Mouse (Mus musculus) stomach, embryonic 15.5 days (tissue): ENCODE measurements around the gene Hist1h3a. TPM values are rescaled to one million over a fixed set of nuclear protein-coding genes. Genes with fewer than 3 reads are reported as not detected.
"Not testable (repeated sequence)": the region's sequence is repeated elsewhere in the genome, so short reads cannot be mapped to it uniquely, and the experiment has no call there.

Source experiments
- ATAC-seq: fragments of 200-750 bp; cut with Nextera tagmentation; 2 replicates; pipeline ENCODE4 v1.8.0; 2017; ENCODE audit warnings: low read depth, moderate number of reproducible peaks, moderate TSS enrichment; ENCODE audit not compliant: insufficient read depth, low FRiP score
- H3K27ac ChIP-seq: fragments of 300-500 bp; sonication (generic); 2 replicates; pipeline ENCODE4 v1.5.1; 2015; ENCODE audit warnings: mild to moderate bottlenecking, inconsistent platforms
- H3K27me3 ChIP-seq: fragments of 300-500 bp; sonication (generic); replicated peaks from 2 replicates; pipeline ENCODE4 v1.6.1; 2015; ENCODE audit warnings: inconsistent platforms
- H3K36me3 ChIP-seq: fragments of 300-500 bp; sonication (generic); 2 replicates; pipeline ENCODE4 v1.6.1; 2015; ENCODE audit warnings: inconsistent platforms
- H3K4me1 ChIP-seq: fragments of 300-500 bp; sonication (generic); 2 replicates; pipeline ENCODE4 v1.6.1; 2015; ENCODE audit warnings: inconsistent platforms
- H3K4me2 ChIP-seq: fragments of 300-500 bp; sonication (generic); 2 replicates; pipeline ENCODE4 v1.6.1; 2015; ENCODE audit warnings: mild to moderate bottlenecking, inconsistent platforms
- H3K4me3 ChIP-seq: fragments of 300-500 bp; sonication (generic); replicated peaks from 2 replicates; pipeline ENCODE4 v1.5.1; 2015; ENCODE audit warnings: inconsistent platforms
- H3K9ac ChIP-seq: fragments of 300-500 bp; sonication (generic); 2 replicates; pipeline ENCODE4 v1.6.1; 2015; ENCODE audit warnings: inconsistent platforms
- H3K9me3 ChIP-seq: fragments of 300-500 bp; sonication (generic); 2 replicates; pipeline ENCODE4 v1.6.1; 2016; ENCODE audit warnings: inconsistent platforms
- WGBS: fragments of 180-500 bp; shearing (Covaris S2); methylation state at CpG from one replicate; pipeline ENCODE4 v1.1.7; 2015; 5-methylcytosine and 5-hydroxymethylcytosine counted together
- polyA plus RNA-seq: library from polyadenylated mRNA; unstranded; fragments of >200 nt; fragmentation: Nextera tagmentation; extraction: Ambion mirVana; gene quantifications from 2 replicates; pipeline ENCODE4 v1.2.1, GENCODE M21; 2015

Gene Hist1h3a
- polyA plus RNA-seq, 1 experiment from 2014 or later: 6.9 TPM

GRCm38 (mm10) chr13:23756790-23757189 lies 5.4 kb downstream of the Hist1h3a start, which contains the start of gene Hist1h4b:
Gene Hist1h4b (plus strand): TSS chr13:23757013.
- peak within 1 kb of the TSS; percentile 88 for H3K27ac ChIP-seq
- peak; percentile 81 for ATAC-seq
- 0 out of 2 replicates have a peak within 1 kb of the TSS, but pooled peaks have one; percentile 29 for H3K9ac ChIP-seq
- H3K4me1 ChIP-seq: peaks cover 9% of the 10 kb centered on the region; the same call in 1 of the 2 replicates
- H3K27me3 ChIP-seq: no peaks in the 10 kb centered on the region
- no peaks in the 10 kb centered on the region for H3K36me3 ChIP-seq
- H3K4me2 ChIP-seq: peak within 1 kb of the TSS; percentile 62
- no peaks in the 10 kb centered on the region for H3K9me3 ChIP-seq
- 0% methylated on average over 17 of the region's 22 CpGs for WGBS
- peak within 1 kb of the TSS; percentile 42 for H3K4me3 ChIP-seq

- Histone ChIP-seq H3K4me3 (no peak overlapping the region), H3K4me1 (peaks cover 5% of the 10 kb centered on the region; the same call in 1 of the 2 replicates), H3K27me3 (no peaks in the 10 kb centered on the region), H3K9ac (no peak overlapping the region), H3K9me3 (no peaks in the 10 kb centered on the region), H3K4me2 (no peak overlapping the region), H3K36me3 (no peaks in the 10 kb centered on the region), H3K27ac (no peak overlapping the region)
- ATAC-seq: no peak
Observed at GRCm38 (mm10) chr13:23755000-23755399, 7.2 kb downstream of the Hist1h3a start.

GRCm38 (mm10) chr13:23753314-23754078 lies 8.7 kb downstream of the Hist1h3a start:
- peaks cover 4% of the 10 kb centered on the region; the same call in 1 of the 2 replicates for H3K4me1 ChIP-seq
- peak overlapping the region; percentile 54; the same call in 1 of the 2 replicates for H3K27ac ChIP-seq
- no peak for ATAC-seq
- H3K4me3 ChIP-seq: no peak overlapping the region
- no peak overlapping the region for H3K9ac ChIP-seq
- no peaks in the 10 kb centered on the region for H3K27me3 ChIP-seq
- WGBS: 42% methylated on average over 4 of the region's 4 CpGs
- H3K9me3 ChIP-seq: no peaks in the 10 kb centered on the region
- no peaks in the 10 kb centered on the region for H3K36me3 ChIP-seq
- 0 out of 2 replicates have a peak overlapping the region, but pooled peaks have one; percentile 21 for H3K4me2 ChIP-seq

GRCm38 (mm10) chr13:23752742-23753172 lies 9.4 kb downstream of the Hist1h3a start:
- Histone ChIP-seq H3K9me3 (no peaks in the 10 kb centered on the region), H3K27ac (peak overlapping the region; percentile 60), H3K4me1 (peaks cover 8% of the 10 kb centered on the region; the same call in 1 of the 2 replicates), H3K4me3 (peak overlapping the region; percentile 32), H3K36me3 (no peaks in the 10 kb centered on the region), H3K4me2 (peak overlapping the region; percentile 41), H3K27me3 (no peaks in the 10 kb centered on the region), H3K9ac (no peak overlapping the region; the same call in 1 of the 2 replicates)
- ATAC-seq: no peak
- WGBS: 3% methylated on average over 6 of the region's 6 CpGs

- WGBS: 0% methylated on average over 21 of the region's 47 CpGs
- H3K27ac ChIP-seq: peak within 1 kb of the TSS; percentile 96
- H3K9ac ChIP-seq: peak within 1 kb of the TSS; percentile 44; the same call in 1 of the 2 replicates
- not testable (repeated sequence) for H3K4me1 ChIP-seq, H3K9me3 ChIP-seq, H3K36me3 ChIP-seq, H3K27me3 ChIP-seq
- peak within 1 kb of the TSS; percentile 58 for H3K4me2 ChIP-seq
- peak within 1 kb of the TSS; percentile 43 for H3K4me3 ChIP-seq
- peak; percentile 87 for ATAC-seq
Observed at GRCm38 (mm10) chr13:23752067-23752741, 10.0 kb downstream of the Hist1h3a start, which contains the start of gene Hist1h3b. Gene Hist1h3b (plus strand): TSS chr13:23752267.

GRCm38 (mm10) chr13:23751478-23751956 lies 10.7 kb downstream of the Hist1h3a start:
- 1% methylated on average over 11 of the region's 11 CpGs for WGBS
- no peaks in the 10 kb centered on the region for H3K27me3 ChIP-seq
- H3K9me3 ChIP-seq: no peaks in the 10 kb centered on the region
- peaks cover 7% of the 10 kb centered on the region; the same call in 1 of the 2 replicates for H3K4me1 ChIP-seq
- peak overlapping the region; percentile 43 for H3K4me3 ChIP-seq
- peak overlapping the region; percentile 96 for H3K27ac ChIP-seq
- ATAC-seq: no peak
- peak overlapping the region; percentile 41; the same call in 1 of the 2 replicates for H3K9ac ChIP-seq
- H3K4me2 ChIP-seq: peak overlapping the region; percentile 58
- no peaks in the 10 kb centered on the region for H3K36me3 ChIP-seq

GRCm38 (mm10) chr13:23750839-23751477 lies 11.2 kb downstream of the Hist1h3a start, which contains the start of gene Hist1h2ab:
Gene Hist1h2ab (plus strand): TSS chr13:23751126.
- H3K27me3 ChIP-seq, H3K9me3 ChIP-seq, H3K4me1 ChIP-seq, H3K36me3 ChIP-seq: not testable (repeated sequence)
- peak within 1 kb of the TSS; percentile 44; the same call in 1 of the 2 replicates for H3K9ac ChIP-seq
- peak within 1 kb of the TSS; percentile 58 for H3K4me2 ChIP-seq
- peak within 1 kb of the TSS; percentile 43 for H3K4me3 ChIP-seq
- WGBS: under 1% methylated on average over 33 of the region's 47 CpGs
- ATAC-seq: peak; percentile 41
- H3K27ac ChIP-seq: peak within 1 kb of the TSS; percentile 96

- Histone ChIP-seq H3K36me3 (no peaks in the 10 kb centered on the region), H3K4me1 (peaks cover 7% of the 10 kb centered on the region; the same call in 1 of the 2 replicates), H3K27ac (peak overlapping the region; percentile 74), H3K4me2 (no peak overlapping the region), H3K9me3 (no peaks in the 10 kb centered on the region), H3K9ac (no peak overlapping the region), H3K4me3 (no peak overlapping the region), H3K27me3 (no peaks in the 10 kb centered on the region)
- WGBS: 83% methylated on average over 5 of the region's 5 CpGs
- ATAC-seq: no peak
Observed at GRCm38 (mm10) chr13:23749563-23750121, 12.5 kb downstream of the Hist1h3a start.

- Histone ChIP-seq H3K4me2 (peak overlapping the region; percentile 62), H3K9me3 (no peaks in the 10 kb centered on the region), H3K27me3 (no peaks in the 10 kb centered on the region), H3K36me3 (no peaks in the 10 kb centered on the region), H3K4me1 (peaks cover 9% of the 10 kb centered on the region; the same call in 1 of the 2 replicates), H3K9ac (no peak overlapping the region), H3K4me3 (no peak overlapping the region), H3K27ac (peak overlapping the region; percentile 100)
- no peak for ATAC-seq
- WGBS: 9% methylated on average over 4 of the region's 4 CpGs
Observed at GRCm38 (mm10) chr13:23747892-23748288, 14.3 kb downstream of the Hist1h3a start.

- 2% methylated on average over 13 of the region's 13 CpGs for WGBS
- Histone ChIP-seq H3K27ac (peak overlapping the region; percentile 100), H3K27me3 (no peaks in the 10 kb centered on the region), H3K9ac (no peak overlapping the region), H3K4me3 (peak overlapping the region; percentile 33), H3K4me1 (peaks cover 9% of the 10 kb centered on the region; the same call in 1 of the 2 replicates), H3K4me2 (peak overlapping the region; percentile 62), H3K36me3 (no peaks in the 10 kb centered on the region), H3K9me3 (no peaks in the 10 kb centered on the region)
- ATAC-seq: peak; percentile 0; the same call in 1 of the 2 replicates
Observed at GRCm38 (mm10) chr13:23747081-23747891, 14.9 kb downstream of the Hist1h3a start.
